Mouse (Mus musculus): ENCODE results near the gene Mesp1. TPM values are rescaled to one million over a fixed set of nuclear protein-coding genes. Genes with fewer than 3 reads are reported as not detected.
A peak's percentile ranks its signal among the peaks of the same experiment; 100 is the strongest.

The Mesp1 gene
- not detected in 2 replicates for polyA plus RNA-seq (2015; fragmentation: Nextera tagmentation; extraction: Ambion mirVana)

- peak within 1 kb of the TSS; percentile 78 for H3K4me2 ChIP-seq
- peak within 1 kb of the TSS; percentile 3; the same call in 1 of the 2 replicates for H3K9ac ChIP-seq
- H3K27me3 ChIP-seq = peaks cover 64% of the 10 kb centered on the region
- H3K36me3 ChIP-seq = no peaks in the 10 kb centered on the region
- H3K9me3 ChIP-seq = no peaks in the 10 kb centered on the region
- WGBS = 62% methylated on average over 6 of the region's 6 CpGs
- peak within 1 kb of the TSS; percentile 40 for H3K4me3 ChIP-seq
- peaks cover 5% of the 10 kb centered on the region; the same call in 1 of the 2 replicates for H3K4me1 ChIP-seq
- H3K27ac ChIP-seq = no peak within 1 kb of the TSS
- ATAC-seq (ENCODE audit: borderline replicate concordance, extremely low read depth, low FRiP score, low TSS enrichment) = no peak
Measured at GRCm38 (mm10) chr7:79793688-79794087, at the start of gene Mesp1. Gene Mesp1 (minus strand): TSS chr7:79793788.

- H3K4me2 ChIP-seq = no peak overlapping the region
- WGBS = 48% methylated on average over 7 of the region's 7 CpGs
- ATAC-seq (ENCODE audit: borderline replicate concordance, extremely low read depth, low FRiP score, low TSS enrichment) = no peak
Measured at GRCm38 (mm10) chr7:79842163-79842562, 48.6 kb upstream of the Mesp1 start.

DNA sequence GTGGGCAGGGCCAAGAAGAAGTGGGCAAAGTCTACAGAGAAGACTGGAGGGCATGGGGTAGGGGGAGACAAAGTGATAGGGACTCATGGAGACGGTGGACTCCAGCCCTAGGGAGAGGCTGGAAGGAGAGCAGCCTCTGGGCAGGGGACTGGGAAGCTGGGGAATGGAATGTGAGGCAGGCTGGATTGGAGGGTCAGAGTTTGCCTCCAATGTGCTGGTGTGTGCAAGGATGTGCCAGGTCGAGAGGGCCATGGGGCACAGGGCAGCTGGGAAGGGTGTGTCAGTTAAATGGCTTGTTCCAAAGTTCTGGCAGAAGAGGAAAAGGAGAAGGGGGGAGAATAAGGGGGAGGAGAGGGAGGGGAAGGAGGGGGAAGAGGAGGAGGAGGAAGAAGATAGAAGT lies 43.7 kb upstream of the Mesp1 start:
- WGBS = 34% methylated on average over 2 of the region's 2 CpGs
- H3K9me3 ChIP-seq = no peaks in the 10 kb centered on the region
- no peaks in the 10 kb centered on the region for H3K27me3 ChIP-seq
- H3K36me3 ChIP-seq = no peaks in the 10 kb centered on the region
- H3K4me2 ChIP-seq = no peak overlapping the region
- H3K4me3 ChIP-seq = no peak overlapping the region
- H3K27ac ChIP-seq = no peak overlapping the region
- no peaks in the 10 kb centered on the region for H3K4me1 ChIP-seq
- no peak overlapping the region for H3K9ac ChIP-seq
- ATAC-seq (ENCODE audit: borderline replicate concordance, extremely low read depth, low FRiP score, low TSS enrichment) = no peak

More at GRCm38 (mm10) chr7:79842163-79842562, 48.6 kb upstream of the Mesp1 start:
- H3K9ac ChIP-seq = no peak overlapping the region
- H3K9me3 ChIP-seq = no peaks in the 10 kb centered on the region
- H3K27me3 ChIP-seq = peaks cover 5% of the 10 kb centered on the region; the same call in 1 of the 2 replicates
- H3K36me3 ChIP-seq = no peaks in the 10 kb centered on the region
- no peak overlapping the region for H3K4me3 ChIP-seq
- H3K27ac ChIP-seq = no peak overlapping the region
- H3K4me1 ChIP-seq = no peaks in the 10 kb centered on the region

- no peaks in the 10 kb centered on the region for H3K9me3 ChIP-seq
- no peaks in the 10 kb centered on the region for H3K36me3 ChIP-seq
- H3K4me3 ChIP-seq = no peak overlapping the region
- no peak overlapping the region for H3K9ac ChIP-seq
- ATAC-seq (ENCODE audit: borderline replicate concordance, extremely low read depth, low FRiP score, low TSS enrichment) = no peak
- H3K4me2 ChIP-seq = no peak overlapping the region
- 87% methylated on average over 6 of the region's 6 CpGs for WGBS
- no peak overlapping the region for H3K27ac ChIP-seq
- no peaks in the 10 kb centered on the region for H3K27me3 ChIP-seq
- peaks cover 9% of the 10 kb centered on the region; the same call in 1 of the 2 replicates for H3K4me1 ChIP-seq
Measured at GRCm38 (mm10) chr7:79835196-79835595, 41.6 kb upstream of the Mesp1 start.

DNA sequence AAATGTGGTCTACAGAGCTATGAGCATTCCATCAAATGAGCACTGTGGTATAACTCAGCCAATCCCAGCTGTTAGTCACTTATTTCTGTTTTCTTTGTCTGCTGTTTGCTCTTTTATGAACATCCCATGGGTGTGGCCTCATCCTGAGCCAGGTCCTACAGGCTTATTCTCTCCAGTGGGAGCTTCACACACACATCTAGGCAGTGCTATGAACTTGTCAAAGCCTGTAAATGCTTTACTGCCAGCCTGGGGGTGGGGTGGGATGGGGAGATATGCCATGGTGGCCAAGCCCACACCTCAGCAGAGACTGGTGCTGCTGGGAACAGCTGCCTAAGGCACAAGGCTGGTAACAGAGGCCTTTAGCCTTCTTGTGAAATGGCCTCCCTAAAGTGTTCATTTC lies 39.4 kb upstream of the Mesp1 start:
- Histone ChIP-seq H3K36me3 (no peaks in the 10 kb centered on the region), H3K4me2 (no peak overlapping the region)
- ATAC-seq (ENCODE audit: borderline replicate concordance, extremely low read depth, low FRiP score, low TSS enrichment) = no peak

DNA sequence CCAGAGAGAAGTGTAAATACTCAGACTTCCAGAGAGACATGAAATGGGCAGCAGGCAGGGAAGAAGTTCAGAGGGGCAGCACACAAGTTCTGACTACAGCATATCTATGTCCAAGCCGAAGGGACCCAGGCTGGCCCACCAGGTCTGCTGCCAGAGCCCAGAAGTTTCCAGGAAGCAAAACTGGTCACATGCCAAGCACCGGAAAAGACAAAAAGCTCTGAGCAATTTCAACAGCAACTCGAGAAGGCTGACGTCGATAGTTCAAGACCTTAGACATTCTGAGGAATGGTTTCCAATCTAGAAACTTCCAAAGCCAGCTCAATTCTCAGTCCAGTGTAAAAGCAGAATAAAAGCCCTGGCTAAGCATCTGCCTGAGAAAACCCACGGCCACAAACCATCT lies 38.0 kb upstream of the Mesp1 start:
- Histone ChIP-seq H3K36me3 (no peaks in the 10 kb centered on the region), H3K27ac (peak overlapping the region; percentile 20)
- no peak for ATAC-seq (ENCODE audit: borderline replicate concordance, extremely low read depth, low FRiP score, low TSS enrichment)

More for the DNA sequence above, 39.4 kb upstream of the Mesp1 start:
- peaks cover 9% of the 10 kb centered on the region; the same call in 1 of the 2 replicates for H3K4me1 ChIP-seq
- H3K9me3 ChIP-seq = no peaks in the 10 kb centered on the region
- no peaks in the 10 kb centered on the region for H3K27me3 ChIP-seq
- no peak overlapping the region for H3K27ac ChIP-seq
- H3K9ac ChIP-seq = no peak overlapping the region
- no peak overlapping the region for H3K4me3 ChIP-seq

DNA sequence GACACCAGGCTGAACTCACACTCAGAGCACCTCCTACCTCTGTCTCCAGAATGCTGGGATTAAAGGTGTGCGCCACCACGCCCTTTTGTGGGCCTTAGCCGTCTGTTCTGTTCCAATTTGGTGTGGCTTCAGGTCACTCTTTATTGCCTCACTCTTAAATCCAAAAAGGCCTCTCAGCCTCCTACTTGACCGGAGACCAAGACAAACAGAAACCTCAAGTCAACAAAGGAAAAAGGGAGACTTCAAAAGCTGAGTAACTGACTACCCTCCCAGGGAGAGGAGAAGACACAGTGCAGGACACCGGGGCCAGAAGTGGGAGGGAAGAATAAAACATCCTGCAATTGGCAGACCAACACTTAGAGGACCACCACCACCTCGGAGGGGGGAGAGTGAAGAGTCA lies 37.6 kb upstream of the Mesp1 start:
- Histone ChIP-seq H3K27me3 (no peaks in the 10 kb centered on the region), H3K4me2 (no peak overlapping the region), H3K9me3 (no peaks in the 10 kb centered on the region), H3K27ac (peak overlapping the region; percentile 20), H3K4me3 (no peak overlapping the region), H3K9ac (no peak overlapping the region), H3K36me3 (no peaks in the 10 kb centered on the region), H3K4me1 (peaks cover 9% of the 10 kb centered on the region; the same call in 1 of the 2 replicates)
- 41% methylated on average over 6 of the region's 6 CpGs for WGBS
- no peak for ATAC-seq (ENCODE audit: borderline replicate concordance, extremely low read depth, low FRiP score, low TSS enrichment)

More for the DNA sequence above, 38.0 kb upstream of the Mesp1 start:
- Histone ChIP-seq H3K27me3 (no peaks in the 10 kb centered on the region), H3K9me3 (no peaks in the 10 kb centered on the region), H3K4me2 (no peak overlapping the region), H3K9ac (no peak overlapping the region), H3K4me3 (no peak overlapping the region), H3K4me1 (peaks cover 9% of the 10 kb centered on the region; the same call in 1 of the 2 replicates)
- 32% methylated on average over 6 of the region's 6 CpGs for WGBS

DNA sequence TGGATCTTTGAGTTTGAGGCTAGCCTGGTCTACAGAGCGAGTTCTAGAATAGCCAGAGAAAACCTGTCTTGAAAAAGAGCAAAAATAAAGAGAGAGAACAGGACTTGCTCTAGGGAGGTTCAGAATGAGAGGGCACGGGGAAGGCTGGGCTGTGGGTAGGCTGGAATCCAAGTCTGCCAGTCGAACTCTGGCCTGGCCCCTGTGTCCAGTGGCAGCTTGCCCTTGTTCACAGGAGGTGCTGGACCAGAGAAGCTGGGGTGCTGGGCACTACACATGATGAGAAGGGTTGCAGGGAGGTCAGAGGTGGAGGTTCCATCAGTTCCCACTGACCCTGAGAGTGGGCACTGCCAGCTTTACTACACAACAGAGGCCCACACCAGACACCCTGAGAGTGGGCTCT lies 34.8 kb upstream of the Mesp1 start:
- Histone ChIP-seq H3K4me1 (peaks cover 9% of the 10 kb centered on the region; the same call in 1 of the 2 replicates), H3K36me3 (no peaks in the 10 kb centered on the region), H3K4me3 (no peak overlapping the region), H3K9ac (no peak overlapping the region), H3K4me2 (no peak overlapping the region), H3K27me3 (no peaks in the 10 kb centered on the region), H3K9me3 (no peaks in the 10 kb centered on the region), H3K27ac (no peak overlapping the region)
- WGBS = 68% methylated on average over 3 of the region's 3 CpGs
- no peak for ATAC-seq (ENCODE audit: borderline replicate concordance, extremely low read depth, low FRiP score, low TSS enrichment)

GRCm38 (mm10) chr7:79822092-79822695 lies 28.6 kb upstream of the Mesp1 start:
- H3K27ac ChIP-seq = no peak overlapping the region

DNA sequence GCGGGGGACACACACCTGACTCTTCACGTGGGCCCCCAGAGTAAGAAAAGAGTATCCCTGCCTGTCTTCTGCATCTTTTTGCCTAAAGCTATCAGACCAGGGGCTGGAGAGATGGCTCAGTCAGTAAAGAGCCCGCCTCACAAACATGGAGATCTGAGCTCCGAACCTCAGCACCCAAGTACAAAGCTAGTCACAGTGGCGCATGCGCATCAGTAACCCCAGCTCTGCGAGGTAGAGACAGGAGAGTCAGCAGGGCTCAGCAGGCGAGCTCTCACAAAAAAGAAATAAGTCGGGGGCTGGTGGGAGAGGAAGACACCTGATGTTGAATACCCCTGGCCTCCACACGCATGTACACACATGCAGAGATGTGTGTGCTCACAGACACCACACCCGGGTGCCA lies 26.4 kb upstream of the Mesp1 start:
- Histone ChIP-seq H3K4me3 (no peak overlapping the region), H3K27me3 (no peaks in the 10 kb centered on the region; the same call in 1 of the 2 replicates), H3K27ac (no peak overlapping the region), H3K4me1 (0 out of 2 replicates have a peak, but pooled peaks cover 8% of the 10 kb centered on the region), H3K36me3 (no peaks in the 10 kb centered on the region), H3K9ac (no peak overlapping the region), H3K9me3 (no peaks in the 10 kb centered on the region), H3K4me2 (no peak overlapping the region)
- 49% methylated on average over 11 of the region's 11 CpGs for WGBS
- ATAC-seq (ENCODE audit: borderline replicate concordance, extremely low read depth, low FRiP score, low TSS enrichment) = no peak

More at GRCm38 (mm10) chr7:79822092-79822695, 28.6 kb upstream of the Mesp1 start:
- H3K9ac ChIP-seq = no peak overlapping the region
- H3K4me2 ChIP-seq = no peak overlapping the region
- WGBS = 61% methylated on average over 12 of the region's 12 CpGs
- no peak for ATAC-seq (ENCODE audit: borderline replicate concordance, extremely low read depth, low FRiP score, low TSS enrichment)
- 0 out of 2 replicates have a peak, but pooled peaks cover 8% of the 10 kb centered on the region for H3K4me1 ChIP-seq
- no peak overlapping the region for H3K4me3 ChIP-seq
- H3K9me3 ChIP-seq = no peaks in the 10 kb centered on the region
- H3K27me3 ChIP-seq = no peaks in the 10 kb centered on the region; the same call in 1 of the 2 replicates
- no peaks in the 10 kb centered on the region for H3K36me3 ChIP-seq

- no peak overlapping the region for H3K9ac ChIP-seq
- H3K27me3 ChIP-seq = no peaks in the 10 kb centered on the region; the same call in 1 of the 2 replicates
- H3K27ac ChIP-seq = no peak overlapping the region
- H3K9me3 ChIP-seq = no peaks in the 10 kb centered on the region
- WGBS = 15% methylated on average over 4 of the region's 4 CpGs
- no peak overlapping the region for H3K4me3 ChIP-seq
- no peak for ATAC-seq (ENCODE audit: borderline replicate concordance, extremely low read depth, low FRiP score, low TSS enrichment)
- H3K36me3 ChIP-seq = no peaks in the 10 kb centered on the region
- no peak overlapping the region for H3K4me2 ChIP-seq
- 0 out of 2 replicates have a peak, but pooled peaks cover 8% of the 10 kb centered on the region for H3K4me1 ChIP-seq
Measured at GRCm38 (mm10) chr7:79819515-79819914, 25.9 kb upstream of the Mesp1 start.

DNA sequence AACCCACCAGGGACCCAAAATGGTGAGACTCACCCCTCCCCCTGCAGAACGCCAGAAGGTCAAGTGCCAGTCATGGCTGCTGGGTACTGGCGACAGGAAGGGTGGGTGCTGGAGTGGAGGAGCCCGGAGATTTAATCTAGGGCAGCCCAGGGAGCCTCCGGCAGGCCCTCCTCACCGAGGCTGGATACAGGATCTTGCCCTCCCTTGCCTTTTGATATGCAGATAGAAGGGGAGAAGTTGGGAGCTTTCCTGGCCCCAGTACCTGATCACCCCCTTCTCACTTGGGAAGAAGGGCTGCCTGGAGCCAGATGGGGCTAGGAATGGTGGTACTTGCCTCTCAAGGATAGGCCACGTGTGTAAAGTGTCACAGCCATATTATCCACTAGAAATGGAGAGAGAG lies 24.7 kb upstream of the Mesp1 start:
- WGBS = 11% methylated on average over 6 of the region's 6 CpGs
- H3K4me3 ChIP-seq = no peak overlapping the region
- H3K27ac ChIP-seq = no peak overlapping the region
- H3K4me1 ChIP-seq = 0 out of 2 replicates have a peak, but pooled peaks cover 8% of the 10 kb centered on the region
- H3K36me3 ChIP-seq = no peaks in the 10 kb centered on the region
- no peak overlapping the region for H3K4me2 ChIP-seq
- no peaks in the 10 kb centered on the region for H3K9me3 ChIP-seq
- no peak for ATAC-seq (ENCODE audit: borderline replicate concordance, extremely low read depth, low FRiP score, low TSS enrichment)
- H3K9ac ChIP-seq = no peak overlapping the region
- no peaks in the 10 kb centered on the region; the same call in 1 of the 2 replicates for H3K27me3 ChIP-seq

Measured in lung, embryonic 15.5 days (tissue).